Mouse (Mus musculus) CH12F3 (cell line): ENCODE measurements around the gene Hist1h3c.
"Not testable (repeated sequence)": the region's sequence is repeated elsewhere in the genome, so short reads cannot be mapped to it uniquely, and the experiment has no call there.

ENCODE experiments used
- in situ Hi-C: fragments of 300-500 bp; cut with MboI; formaldehyde crosslinking; loops from 2 replicates; pipeline ENCODE4 v1.14.3; 2020; ENCODE audit warnings: low sequenced_read_pairs

Gene Hist1h3c

GRCm38 (mm10) chr13:23709714-23710373 lies 35.6 kb downstream of the Hist1h3c start:
- in situ Hi-C loops = no loop called here

DNA sequence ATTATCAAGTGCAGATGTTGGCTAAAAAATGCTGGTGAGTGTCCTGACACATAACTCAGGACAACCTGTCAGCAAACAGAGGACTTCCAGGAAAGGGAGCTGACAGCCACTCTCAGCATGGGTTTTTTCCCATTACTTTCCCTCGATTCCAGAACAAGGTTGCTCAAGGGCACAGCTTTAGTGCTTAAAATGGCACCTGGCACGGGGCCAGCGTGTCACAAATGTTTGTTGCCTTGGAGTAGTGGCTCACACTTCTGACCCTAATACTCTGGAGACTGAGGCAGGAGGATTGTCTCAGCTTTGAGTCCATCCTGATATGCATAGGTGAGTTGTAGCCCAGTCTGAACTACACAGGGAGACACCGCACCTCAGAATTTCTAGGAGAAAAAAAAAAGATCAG lies 36.7 kb downstream of the Hist1h3c start:
- in situ Hi-C loops = no loop called here

GRCm38 (mm10) chr13:23708041-23708440 lies 37.4 kb downstream of the Hist1h3c start:
- in situ Hi-C loops = no loop called here

DNA sequence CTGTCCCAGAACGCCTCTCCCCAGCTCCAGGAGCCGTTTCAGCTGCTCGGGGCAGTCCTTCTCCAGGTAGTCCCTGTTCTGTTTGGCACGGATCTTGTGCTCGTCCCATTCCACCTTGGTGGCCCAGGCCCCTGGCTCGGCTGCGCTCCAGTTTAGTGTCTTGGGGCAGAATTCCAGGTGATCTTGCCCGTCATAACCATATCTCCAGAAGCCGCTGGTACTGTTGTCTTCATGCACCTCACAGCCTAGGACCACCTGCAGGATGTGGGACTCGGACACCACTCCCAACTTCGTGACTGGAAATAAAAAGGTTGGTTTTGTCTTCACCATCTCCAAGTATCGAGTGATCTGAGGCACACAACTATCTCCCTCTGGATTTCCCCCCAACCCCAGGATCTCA lies 38.6 kb downstream of the Hist1h3c start:
- in situ Hi-C loops = no loop called here

- in situ Hi-C loops = no loop called here
These were observed 39.5 kb downstream of the Hist1h3c start for GRCm38 (mm10) chr13:23705751-23706356.

GRCm38 (mm10) chr13:23702801-23703200 lies 42.6 kb downstream of the Hist1h3c start:
- in situ Hi-C loops = not testable (repeated sequence)

- in situ Hi-C loops = no loop called here
These were observed 43.2 kb downstream of the Hist1h3c start for GRCm38 (mm10) chr13:23702220-23702619.

DNA sequence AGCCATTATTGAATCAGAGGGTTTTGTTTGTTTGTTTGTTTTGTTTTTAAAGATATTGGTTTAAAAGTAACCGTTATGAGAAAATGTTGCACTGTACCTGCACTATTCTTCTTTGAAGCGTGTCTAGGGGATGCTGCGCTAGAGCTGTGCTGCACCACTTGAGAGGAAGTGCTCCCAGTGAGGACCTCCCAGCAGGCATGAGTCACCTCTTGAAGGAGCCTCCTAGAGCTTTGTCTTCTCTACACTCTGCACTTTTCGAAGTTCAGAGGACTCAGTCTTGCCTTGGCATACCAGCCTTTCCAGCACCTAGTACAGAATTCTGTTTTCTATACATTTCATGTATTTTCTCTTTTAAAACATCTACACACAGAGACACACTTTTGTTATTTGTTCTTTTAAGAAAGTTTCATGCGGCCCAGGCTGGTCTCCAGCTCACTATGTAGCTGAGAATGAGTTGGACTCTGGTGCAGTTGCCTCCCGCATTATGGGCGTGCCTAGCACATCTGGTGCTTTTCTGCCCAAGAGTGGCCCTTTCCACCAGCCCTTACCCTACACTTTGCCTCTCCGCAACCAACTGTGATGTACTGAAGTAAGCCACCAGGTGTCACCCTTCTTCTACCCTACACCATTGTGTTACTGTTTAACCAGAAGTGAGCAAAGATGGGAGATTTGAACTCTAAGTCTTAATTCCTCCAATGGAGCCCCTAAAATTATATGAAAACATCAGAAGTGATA lies 44.4 kb downstream of the Hist1h3c start:
- in situ Hi-C loops = no loop called here

- in situ Hi-C loops = loop anchor here (10.0 kb wide), 1 partner anchor 75 kb away; the partner anchor contains the start of genes Hist1h1e and Hist1h2be
These were observed 45.6 kb downstream of the Hist1h3c start for GRCm38 (mm10) chr13:23699767-23700166.

DNA sequence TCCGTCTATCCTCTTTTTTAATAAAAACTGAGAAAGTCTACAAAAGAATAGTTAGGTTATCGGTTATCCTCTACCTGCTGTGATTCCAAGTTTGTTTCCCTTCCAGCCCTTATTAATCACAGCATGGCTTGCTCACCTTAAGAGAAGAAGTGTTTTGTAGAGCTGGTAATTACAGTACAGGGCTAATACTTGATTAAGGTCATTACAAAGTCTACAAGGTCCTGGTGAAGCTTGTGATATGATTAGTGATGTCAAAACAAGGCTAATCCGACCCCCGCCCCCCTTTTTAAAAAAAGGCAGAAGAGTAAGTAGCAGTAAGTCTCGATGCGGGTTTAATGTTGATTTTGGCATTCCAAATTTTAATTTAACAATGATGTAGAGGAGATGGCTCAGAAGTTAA lies 46.4 kb downstream of the Hist1h3c start:
- in situ Hi-C loops = loop anchor here (10.0 kb wide), 1 partner anchor 74 kb away; the partner anchor contains the start of genes Hist1h1e and Hist1h2be

- in situ Hi-C loops = loop anchor here (10.0 kb wide), 1 partner anchor 73 kb away; the partner anchor contains the start of genes Hist1h1e and Hist1h2be
These were observed 47.1 kb downstream of the Hist1h3c start, which contains the start of gene Hist1h4c for GRCm38 (mm10) chr13:23698300-23698693. Hist1h4c (minus strand) TSS chr13:23698454.

DNA sequence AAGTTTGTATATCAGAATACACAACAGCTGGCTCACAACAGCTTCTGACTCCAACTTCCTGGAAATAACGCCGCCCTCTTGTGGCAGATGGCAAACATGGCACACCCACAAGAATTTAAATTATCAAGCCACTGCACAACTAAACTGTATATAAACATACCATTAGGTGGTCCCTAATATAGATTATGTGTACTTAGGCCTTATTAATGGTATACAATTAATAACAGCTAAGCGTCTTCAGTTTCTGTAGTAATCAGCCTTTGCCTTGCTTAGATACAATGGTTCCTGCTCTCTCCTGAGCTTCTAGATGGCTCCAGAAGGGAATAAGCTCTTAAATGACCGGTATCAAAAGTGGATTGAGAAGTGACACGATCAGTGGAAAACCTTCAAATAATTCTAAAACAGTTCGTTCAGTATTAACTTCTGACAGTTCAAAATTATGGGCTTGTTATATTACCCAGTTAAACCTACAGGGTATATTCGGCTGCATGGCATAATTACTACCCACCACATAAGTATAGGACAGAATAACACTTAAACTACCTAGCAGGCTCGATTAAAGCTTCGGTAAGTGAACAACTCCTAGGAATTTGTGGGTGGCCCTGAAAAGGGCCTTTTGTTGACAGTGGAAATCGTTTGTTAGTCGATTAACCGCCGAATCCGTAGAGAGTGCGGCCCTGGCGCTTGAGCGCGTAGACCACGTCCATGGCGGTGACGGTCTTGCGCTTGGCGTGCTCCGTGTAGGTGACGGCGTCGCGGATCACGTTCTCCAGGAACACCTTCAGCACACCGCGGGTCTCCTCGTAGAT lies 47.7 kb downstream of the Hist1h3c start:
- in situ Hi-C loops = loop anchor here (10.0 kb wide), 1 partner anchor 73 kb away; the partner anchor contains the start of genes Hist1h1e and Hist1h2be

- in situ Hi-C loops = loop anchor here (10.0 kb wide), 1 partner anchor 71 kb away; the partner anchor contains the start of genes Hist1h1e and Hist1h2be
These were observed 49.3 kb downstream of the Hist1h3c start for GRCm38 (mm10) chr13:23696061-23696474.

DNA sequence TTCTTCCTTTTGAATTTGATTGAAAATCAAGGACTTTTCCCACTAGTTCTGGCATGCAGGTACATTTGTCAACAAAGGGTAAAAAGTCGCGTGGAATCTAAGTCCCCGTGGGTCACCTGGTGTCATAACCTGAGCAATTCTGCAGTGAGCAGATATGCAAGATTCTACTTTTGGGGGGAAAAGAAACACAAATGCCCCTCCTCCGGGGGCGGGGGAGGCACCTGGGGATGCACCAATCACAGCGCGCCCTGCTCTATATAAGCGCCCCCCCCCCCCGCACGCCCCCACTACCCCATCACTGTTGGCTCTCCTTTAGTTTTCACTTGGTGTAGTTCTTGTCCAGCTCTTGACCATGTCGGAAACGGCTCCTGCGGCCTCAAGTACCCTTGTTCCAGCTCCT lies 49.9 kb downstream of the Hist1h3c start, which contains the start of gene Hist1h1t:
Gene Hist1h1t (plus strand): TSS at position 301 of the 400 bp plus-strand sequence.
- in situ Hi-C loops = loop anchor here (10.0 kb wide), 1 partner anchor 71 kb away; the partner anchor contains the start of genes Hist1h1e and Hist1h2be
